Mouse (Mus musculus) thymus, postnatal 0 days (tissue): ENCODE data around the gene Tnfsf9. TPM values are rescaled to one million over a fixed set of nuclear protein-coding genes. Genes with fewer than 3 reads are reported as not detected.
"Not testable (repeated sequence)": the region's sequence is repeated elsewhere in the genome, so short reads cannot be mapped to it uniquely, and the experiment has no call there.

Experiments
- DNase-seq: peaks from one replicate; pipeline ENCODE4 v3.0.0-alpha.2; 2015; ENCODE audit warnings: low spot score
- polyA plus RNA-seq: library from polyadenylated mRNA; unstranded; fragments of >200 nt; fragmentation: Nextera tagmentation; extraction: Ambion mirVana; gene quantifications from 2 replicates; pipeline ENCODE4 v1.2.1, GENCODE M21; 2015

Tnfsf9 gene
- polyA plus RNA-seq, 1 experiment from 2014 or later: 2.7 TPM

- no peak for DNase-seq
Measured at GRCm38 (mm10) chr17:57131793-57132192, 26.7 kb downstream of the Tnfsf9 start.

GRCm38 (mm10) chr17:57134021-57134420 is 28.9 kb downstream of the Tnfsf9 start:
- DNase-seq: not testable (repeated sequence)

GRCm38 (mm10) chr17:57134693-57135092 is 29.6 kb downstream of the Tnfsf9 start:
- no peak for DNase-seq

GRCm38 (mm10) chr17:57135635-57136034 is 30.5 kb downstream of the Tnfsf9 start:
- DNase-seq: no peak

- DNase-seq: no peak
Measured at GRCm38 (mm10) chr17:57138676-57139075, 33.6 kb downstream of the Tnfsf9 start.

GRCm38 (mm10) chr17:57139708-57140107 is 34.6 kb downstream of the Tnfsf9 start:
- DNase-seq: no peak

GRCm38 (mm10) chr17:57143704-57144103 is 38.6 kb downstream of the Tnfsf9 start:
- DNase-seq: no peak

GRCm38 (mm10) chr17:57145115-57145514 is 40.0 kb downstream of the Tnfsf9 start:
- DNase-seq: no peak

- no peak for DNase-seq
Measured at GRCm38 (mm10) chr17:57148343-57148742, 43.2 kb downstream of the Tnfsf9 start.

- DNase-seq: no peak
Measured at GRCm38 (mm10) chr17:57148994-57149803, 44.1 kb downstream of the Tnfsf9 start, which contains the start of gene Cd70. Gene Cd70 (minus strand): TSS chr17:57149777.

GRCm38 (mm10) chr17:57153006-57153405 is 47.9 kb downstream of the Tnfsf9 start:
- DNase-seq: no peak

- DNase-seq: no peak
Measured at GRCm38 (mm10) chr17:57153787-57154186, 48.7 kb downstream of the Tnfsf9 start.

Other genes with a start within 250 kb of the Tnfsf9 start
- gene Acsbg2, start 230.9 kb upstream of the Tnfsf9 start, polyA plus RNA-seq: not detected in 2 replicates
- 0.21 and 0.26 TPM in 2 replicates for gene 1700061G19Rik, start 229.8 kb upstream of the Tnfsf9 start, polyA plus RNA-seq
- gene Mllt1, start 169.9 kb upstream of the Tnfsf9 start, polyA plus RNA-seq: 24.2 and 26.6 TPM in 2 replicates
- not detected in 2 replicates for gene Acer1, start 123.2 kb upstream of the Tnfsf9 start, polyA plus RNA-seq
- 111 and 113 TPM in 2 replicates for gene Clpp, start 115.0 kb upstream of the Tnfsf9 start, polyA plus RNA-seq
- gene Alkbh7, start 108.0 kb upstream of the Tnfsf9 start, polyA plus RNA-seq: 35.0 and 35.6 TPM in 2 replicates
- 0.55 TPM in 1 of 2 replicates, not detected in the other for gene Pspn, start 105.3 kb upstream of the Tnfsf9 start, polyA plus RNA-seq
- 76.1 and 81.7 TPM in 2 replicates for gene Gtf2f1, start 94.0 kb upstream of the Tnfsf9 start, polyA plus RNA-seq
- 0.42 and 0.53 TPM in 2 replicates for gene Gm17949, start 93.9 kb upstream of the Tnfsf9 start, polyA plus RNA-seq
- 37.5 and 42.3 TPM in 2 replicates for gene Khsrp, start 73.8 kb upstream of the Tnfsf9 start, polyA plus RNA-seq
- 0.10 TPM in 1 of 2 replicates, not detected in the other for gene Slc25a41, start 63.7 kb upstream of the Tnfsf9 start, polyA plus RNA-seq
- 1.6 and 2.7 TPM in 2 replicates for gene Crb3, start 46.2 kb upstream of the Tnfsf9 start, polyA plus RNA-seq
- gene Slc25a23, start 45.5 kb upstream of the Tnfsf9 start, polyA plus RNA-seq: 8.3 and 8.8 TPM in 2 replicates
- gene Dennd1c, start 26.8 kb upstream of the Tnfsf9 start, polyA plus RNA-seq: 49.8 and 65.1 TPM in 2 replicates
- gene Tubb4a, start 17.5 kb upstream of the Tnfsf9 start, polyA plus RNA-seq: 1.0 and 1.2 TPM in 2 replicates
- gene Cd70, start 44.5 kb downstream of the Tnfsf9 start, polyA plus RNA-seq: 1.7 and 1.9 TPM in 2 replicates
- gene Tnfsf14, start 88.9 kb downstream of the Tnfsf9 start, polyA plus RNA-seq: 3.4 and 4.7 TPM in 2 replicates
- 5.0 and 5.4 TPM in 2 replicates for gene C3, start 122.8 kb downstream of the Tnfsf9 start, polyA plus RNA-seq
- gene Gpr108, start 143.1 kb downstream of the Tnfsf9 start, polyA plus RNA-seq: 37.3 and 40.0 TPM in 2 replicates
- 15.7 and 18.2 TPM in 2 replicates for gene Trip10, start 144.1 kb downstream of the Tnfsf9 start, polyA plus RNA-seq
- 131 and 133 TPM in 2 replicates for gene Vav1, start 173.8 kb downstream of the Tnfsf9 start, polyA plus RNA-seq